Mouse (Mus musculus) kidney, embryonic 15.5 days (tissue): ENCODE measurements around the gene Crebrf. TPM values are rescaled to one million over a fixed set of nuclear protein-coding genes. Genes with fewer than 3 reads are reported as not detected.

Experiments
- ATAC-seq: fragments of 200-750 bp; cut with Nextera tagmentation; replicated peaks from 2 replicates; pipeline ENCODE4 v1.8.0; 2017; ENCODE audit warnings: moderate TSS enrichment; ENCODE audit not compliant: low FRiP score
- H3K27ac ChIP-seq: fragments of 300-500 bp; sonication (generic); 2 replicates; pipeline ENCODE4 v1.5.1; 2015; ENCODE audit warnings: mild to moderate bottlenecking, inconsistent platforms
- H3K27me3 ChIP-seq: fragments of 300-500 bp; sonication (generic); 2 replicates; pipeline ENCODE4 v1.6.1; 2015; ENCODE audit warnings: inconsistent platforms
- H3K36me3 ChIP-seq: fragments of 300-500 bp; sonication (generic); 2 replicates; pipeline ENCODE4 v1.6.1; 2015; ENCODE audit warnings: inconsistent platforms
- H3K4me1 ChIP-seq: fragments of 300-500 bp; sonication (generic); 2 replicates; pipeline ENCODE4 v1.6.1; 2015; ENCODE audit warnings: inconsistent platforms
- H3K4me2 ChIP-seq: fragments of 300-500 bp; sonication (generic); 2 replicates; pipeline ENCODE4 v1.6.1; 2015; ENCODE audit warnings: moderate library complexity, mild to moderate bottlenecking, inconsistent platforms
- H3K4me3 ChIP-seq: fragments of 300-500 bp; sonication (generic); replicated peaks from 2 replicates; pipeline ENCODE4 v1.5.1; 2015; ENCODE audit warnings: mild to moderate bottlenecking, inconsistent platforms
- H3K9ac ChIP-seq: fragments of 300-500 bp; sonication (generic); 2 replicates; pipeline ENCODE4 v1.6.1; 2015; ENCODE audit warnings: mild to moderate bottlenecking, inconsistent platforms
- H3K9me3 ChIP-seq: fragments of 300-500 bp; sonication (generic); replicated peaks from 2 replicates; pipeline ENCODE4 v1.6.1; 2016; ENCODE audit warnings: inconsistent platforms
- WGBS: fragments of 180-500 bp; shearing (Covaris S2); methylation state at CpG from one replicate; pipeline ENCODE4 v1.1.7; 2015; ENCODE audit warnings: mixed read lengths; 5-methylcytosine and 5-hydroxymethylcytosine counted together
- polyA plus RNA-seq: library from polyadenylated mRNA; unstranded; fragments of >200 nt; fragmentation: Nextera tagmentation; extraction: Ambion mirVana; gene quantifications from 2 replicates; pipeline ENCODE4 v1.2.1, GENCODE M21; 2015

The Crebrf gene
- 7.0 and 9.0 TPM in 2 replicates for polyA plus RNA-seq

- Histone ChIP-seq H3K4me2 (peak within 1 kb of the TSS; percentile 69), H3K4me3 (peak within 1 kb of the TSS; percentile 99), H3K9me3 (no peaks in the 10 kb centered on the region), H3K9ac (peak within 1 kb of the TSS; percentile 71), H3K27me3 (0 out of 2 replicates have a peak, but pooled peaks cover 3% of the 10 kb centered on the region), H3K4me1 (peaks cover 3% of the 10 kb centered on the region; the same call in 1 of the 2 replicates), H3K36me3 (no peaks in the 10 kb centered on the region), H3K27ac (peak within 1 kb of the TSS; percentile 93)
- peak; percentile 76 for ATAC-seq
- 0% methylated on average over 41 of the region's 41 CpGs for WGBS
Measured at GRCm38 (mm10) chr17:26715271-26715758, at the start of gene Crebrf. TSS of gene Crebrf (plus strand) at chr17:26715650.

DNA sequence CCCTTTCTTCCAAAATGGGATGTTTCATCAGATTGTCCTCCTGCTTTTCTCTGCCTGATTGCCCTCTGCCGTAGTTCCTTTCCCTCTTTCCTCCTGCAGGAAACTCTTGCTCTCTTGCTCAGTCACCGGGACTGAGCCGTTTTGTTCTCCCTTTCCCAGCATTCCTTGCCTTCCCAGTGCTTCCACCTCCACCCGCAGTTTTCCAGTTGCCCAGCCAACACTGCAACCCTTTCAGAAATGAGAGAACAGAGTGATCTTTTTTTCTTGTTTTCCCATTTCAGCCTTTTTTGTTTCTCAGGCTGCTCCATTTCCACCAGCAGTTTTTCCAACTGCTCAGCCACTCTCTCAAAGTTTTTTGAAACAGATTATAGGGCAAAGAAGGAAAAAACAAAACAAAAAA is 44.2 kb upstream of the Crebrf start:
- Histone ChIP-seq H3K9ac (no peak overlapping the region), H3K27me3 (peaks cover 5% of the 10 kb centered on the region; the same call in 1 of the 2 replicates), H3K4me3 (no peak overlapping the region), H3K27ac (no peak overlapping the region), H3K9me3 (no peaks in the 10 kb centered on the region), H3K4me2 (no peak overlapping the region), H3K36me3 (no peaks in the 10 kb centered on the region), H3K4me1 (peaks cover 5% of the 10 kb centered on the region)
- ATAC-seq, result no peak
- 55% methylated on average over 4 of the region's 4 CpGs for WGBS

GRCm38 (mm10) chr17:26675845-26676244 is 39.6 kb upstream of the Crebrf start:
- 22% methylated on average over 7 of the region's 7 CpGs for WGBS

GRCm38 (mm10) chr17:26676252-26676615 is 39.2 kb upstream of the Crebrf start:
- peaks cover 5% of the 10 kb centered on the region; the same call in 1 of the 2 replicates for H3K27me3 ChIP-seq
- H3K4me2 ChIP-seq, result peak overlapping the region; percentile 77
- peak overlapping the region; percentile 81 for H3K9ac ChIP-seq
- peaks cover 23% of the 10 kb centered on the region for H3K4me1 ChIP-seq
- H3K4me3 ChIP-seq, result peak overlapping the region; percentile 97
- no peaks in the 10 kb centered on the region for H3K9me3 ChIP-seq
- peak overlapping the region; percentile 95 for H3K27ac ChIP-seq
- WGBS, result under 1% methylated on average over 30 of the region's 30 CpGs
- peak; percentile 95 for ATAC-seq
- H3K36me3 ChIP-seq, result no peaks in the 10 kb centered on the region

More at GRCm38 (mm10) chr17:26675845-26676244, 39.6 kb upstream of the Crebrf start:
- Histone ChIP-seq H3K9me3 (no peaks in the 10 kb centered on the region), H3K27ac (peak overlapping the region; percentile 95), H3K27me3 (peaks cover 5% of the 10 kb centered on the region; the same call in 1 of the 2 replicates), H3K4me2 (peak overlapping the region; percentile 77), H3K4me1 (peaks cover 23% of the 10 kb centered on the region), H3K9ac (peak overlapping the region; percentile 81; the same call in 1 of the 2 replicates), H3K36me3 (no peaks in the 10 kb centered on the region), H3K4me3 (peak overlapping the region; percentile 97)
- peak; percentile 29; the same call in 1 of the 2 replicates for ATAC-seq

GRCm38 (mm10) chr17:26676616-26677376 is 38.7 kb upstream of the Crebrf start:
- H3K4me3 ChIP-seq, result peak overlapping the region; percentile 97
- no peaks in the 10 kb centered on the region for H3K36me3 ChIP-seq
- peak; percentile 89 for ATAC-seq
- H3K9me3 ChIP-seq, result no peaks in the 10 kb centered on the region
- H3K9ac ChIP-seq, result peak overlapping the region; percentile 81
- peaks cover 23% of the 10 kb centered on the region for H3K4me1 ChIP-seq
- H3K27me3 ChIP-seq, result peaks cover 5% of the 10 kb centered on the region; the same call in 1 of the 2 replicates
- 2% methylated on average over 26 of the region's 26 CpGs for WGBS
- H3K4me2 ChIP-seq, result peak overlapping the region; percentile 77
- H3K27ac ChIP-seq, result peak overlapping the region; percentile 95

DNA sequence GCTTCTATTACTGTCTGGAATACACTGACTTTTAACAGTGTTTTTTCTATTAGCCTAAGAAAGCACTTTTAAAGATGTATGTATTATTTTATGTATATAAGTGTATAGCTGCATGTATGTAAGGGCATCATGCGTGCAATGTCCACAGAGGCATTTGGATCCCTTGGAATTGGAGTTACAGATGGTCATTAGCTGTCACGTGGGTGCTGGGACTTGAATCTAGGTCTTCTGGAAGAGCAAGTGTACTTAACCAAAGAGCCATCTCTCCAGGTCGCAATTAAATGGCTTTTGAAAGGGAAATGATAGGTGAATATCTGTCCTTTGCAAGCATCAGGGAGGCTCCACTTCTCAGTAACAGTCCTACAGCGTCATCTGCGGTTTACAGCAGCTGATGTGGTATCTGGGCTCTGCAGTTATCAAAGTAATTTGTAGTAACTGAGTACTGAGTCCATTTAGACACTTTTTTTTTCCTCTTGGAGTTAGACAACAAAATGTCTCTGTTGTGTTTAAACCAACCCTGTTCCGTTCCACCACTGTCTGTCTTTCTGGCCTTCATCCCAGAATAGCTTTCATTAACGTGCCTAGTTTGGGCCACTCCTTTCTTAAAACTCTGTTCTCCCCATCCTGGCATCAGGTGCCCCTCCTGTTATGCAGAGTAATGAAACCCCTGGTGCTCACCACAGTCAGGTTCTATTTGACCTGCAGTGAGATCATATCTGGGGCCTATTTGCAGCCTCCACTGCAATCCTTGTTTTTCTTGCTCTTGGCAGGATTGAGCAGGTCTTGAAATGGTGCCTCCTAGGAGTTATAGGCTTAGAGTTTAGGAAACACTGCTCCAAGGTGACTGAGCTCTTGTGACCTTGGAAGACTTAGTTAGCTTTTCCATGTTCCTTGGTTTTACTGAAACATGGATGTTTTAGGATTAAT is 37.5 kb upstream of the Crebrf start:
- H3K9me3 ChIP-seq, result no peaks in the 10 kb centered on the region
- H3K36me3 ChIP-seq, result peaks cover 1% of the 10 kb centered on the region
- H3K27ac ChIP-seq, result 0 out of 2 replicates have a peak overlapping the region, but pooled peaks have one; percentile 28
- peaks cover 23% of the 10 kb centered on the region for H3K4me1 ChIP-seq
- H3K4me3 ChIP-seq, result peak overlapping the region; percentile 97; the same call in 1 of the 2 replicates
- no peak for ATAC-seq
- WGBS, result 84% methylated on average over 7 of the region's 7 CpGs
- no peak overlapping the region for H3K9ac ChIP-seq
- no peaks in the 10 kb centered on the region for H3K27me3 ChIP-seq
- peak overlapping the region; percentile 77 for H3K4me2 ChIP-seq

DNA sequence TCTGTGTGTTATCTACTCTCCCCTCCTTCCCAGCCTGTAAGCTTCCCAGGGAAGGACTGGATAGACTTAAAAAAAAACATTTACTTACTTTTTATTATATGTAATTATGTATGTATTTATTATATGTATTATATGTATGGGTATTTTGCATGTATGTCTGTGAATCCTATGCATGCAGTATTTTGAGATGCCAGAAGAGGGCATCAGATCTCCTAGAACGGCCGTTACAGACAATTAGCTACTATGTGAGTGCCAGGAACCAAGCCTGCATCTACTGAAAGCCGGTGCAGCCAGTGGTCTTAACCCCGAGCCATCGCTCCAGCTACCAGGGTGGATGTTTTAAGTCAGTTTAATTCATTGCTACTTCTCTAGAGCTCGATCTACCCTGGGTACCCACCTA is 34.2 kb upstream of the Crebrf start:
- Histone ChIP-seq H3K4me1 (peaks cover 18% of the 10 kb centered on the region), H3K27ac (no peak overlapping the region), H3K27me3 (no peaks in the 10 kb centered on the region), H3K4me2 (no peak overlapping the region), H3K9me3 (no peaks in the 10 kb centered on the region), H3K9ac (no peak overlapping the region), H3K36me3 (peaks cover 21% of the 10 kb centered on the region), H3K4me3 (no peak overlapping the region)
- no peak for ATAC-seq
- WGBS, result 88% methylated on average over 6 of the region's 6 CpGs

DNA sequence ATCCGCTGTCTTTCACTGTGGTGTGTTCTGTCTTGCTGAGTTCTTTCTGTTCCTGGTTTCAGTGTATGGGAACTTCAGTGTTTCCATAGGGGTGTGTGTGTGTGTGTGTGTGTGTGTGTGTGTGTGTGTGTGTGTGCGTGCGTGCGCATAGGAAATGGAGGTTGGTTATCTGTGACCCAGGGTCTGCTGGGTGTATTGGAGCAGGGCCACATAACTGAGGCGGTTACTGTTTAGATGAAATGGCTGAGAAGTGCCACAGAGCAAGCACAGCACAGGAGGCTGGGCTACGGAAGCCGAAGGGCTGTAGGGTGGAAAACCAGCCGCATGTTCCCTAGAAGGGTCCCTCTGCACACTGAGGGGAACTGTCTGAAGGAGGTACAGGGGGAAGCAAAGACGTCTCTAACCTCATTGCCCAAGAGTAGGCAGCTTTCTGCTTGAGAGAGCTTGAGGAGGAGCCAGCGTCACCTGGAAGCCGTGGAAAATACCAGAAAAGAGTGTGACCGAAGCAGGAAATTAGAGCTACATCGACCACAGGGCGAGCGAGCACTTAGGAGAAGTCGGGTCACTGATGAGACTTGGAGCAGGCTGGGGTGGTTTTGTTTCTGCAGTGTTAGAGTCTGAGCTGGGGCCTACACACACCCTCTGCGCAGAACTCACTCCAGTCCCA is 29.0 kb upstream of the Crebrf start:
- Histone ChIP-seq H3K36me3 (peaks cover 21% of the 10 kb centered on the region), H3K27me3 (no peaks in the 10 kb centered on the region), H3K4me1 (no peaks in the 10 kb centered on the region), H3K9me3 (no peaks in the 10 kb centered on the region), H3K27ac (no peak overlapping the region), H3K9ac (no peak overlapping the region), H3K4me3 (no peak overlapping the region), H3K4me2 (no peak overlapping the region)
- ATAC-seq, result no peak
- WGBS, result 81% methylated on average over 17 of the region's 17 CpGs

DNA sequence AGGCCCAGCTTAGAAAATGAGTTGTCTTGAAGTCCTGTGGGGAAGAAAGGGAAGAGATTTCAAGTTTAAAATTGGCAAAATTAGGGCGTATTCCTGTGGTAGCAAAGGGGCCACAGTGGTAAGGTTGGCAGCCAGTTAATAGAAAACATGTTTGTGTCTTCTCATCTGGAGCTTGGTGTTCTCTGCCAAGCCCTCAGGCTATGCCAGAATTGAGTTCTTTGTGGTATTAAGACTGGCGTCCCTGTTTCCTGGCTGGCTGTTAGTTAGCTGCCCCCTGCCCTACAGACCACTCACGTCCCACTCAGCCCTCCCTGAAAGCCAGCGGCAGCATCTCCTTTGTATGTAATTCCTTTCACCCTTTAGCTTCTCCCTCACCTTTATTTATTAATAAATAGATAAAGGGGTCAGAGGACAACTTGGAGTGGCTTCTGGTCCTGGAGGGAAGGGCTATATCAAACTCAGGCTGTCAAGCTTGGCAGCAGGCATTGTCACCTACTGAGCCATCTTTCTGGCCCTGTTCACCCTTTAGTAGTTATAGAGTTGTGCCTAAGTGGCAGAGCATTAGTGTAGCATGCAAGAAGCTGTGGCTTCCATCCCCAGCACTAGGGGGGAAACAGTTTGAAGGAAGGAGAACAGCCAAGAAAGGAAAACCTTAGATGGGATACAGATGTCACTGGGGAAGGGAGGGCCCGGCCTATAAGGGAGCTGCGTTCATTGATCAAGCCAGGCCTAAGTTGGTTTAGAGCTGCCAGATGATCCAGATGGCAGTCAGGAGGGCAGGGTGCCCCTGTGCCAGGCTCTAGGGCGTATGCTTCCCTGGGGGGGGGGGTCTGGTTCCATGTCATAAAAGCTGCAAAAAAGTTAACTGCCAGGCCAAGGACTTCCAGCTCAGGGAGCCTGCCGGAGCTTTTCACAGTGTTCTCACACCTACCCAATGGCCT is 26.4 kb upstream of the Crebrf start:
- no peak for ATAC-seq
- Histone ChIP-seq H3K4me1 (peaks cover 9% of the 10 kb centered on the region), H3K4me2 (no peak overlapping the region), H3K36me3 (peaks cover 9% of the 10 kb centered on the region; the same call in 1 of the 2 replicates), H3K27ac (no peak overlapping the region), H3K9ac (no peak overlapping the region), H3K9me3 (no peaks in the 10 kb centered on the region), H3K4me3 (no peak overlapping the region), H3K27me3 (no peaks in the 10 kb centered on the region)
- 81% methylated on average over 8 of the region's 8 CpGs for WGBS

- Histone ChIP-seq H3K36me3 (peaks cover 2% of the 10 kb centered on the region; the same call in 1 of the 2 replicates), H3K9me3 (no peaks in the 10 kb centered on the region), H3K9ac (no peak overlapping the region), H3K4me3 (no peak overlapping the region), H3K4me1 (peaks cover 9% of the 10 kb centered on the region), H3K27me3 (no peaks in the 10 kb centered on the region), H3K27ac (no peak overlapping the region), H3K4me2 (no peak overlapping the region)
- WGBS, result 82% methylated on average over 2 of the region's 2 CpGs
- ATAC-seq, result no peak
Measured at GRCm38 (mm10) chr17:26689810-26690209, 25.6 kb upstream of the Crebrf start.
